Mouse (Mus musculus) urinary bladder, postnatal 25 days (tissue): ENCODE measurements around the gene Fam160b1.

ENCODE experiments used
- DNase-seq: peaks from one replicate; pipeline ENCODE4 v3.0.0; 2022; ENCODE audit warnings: low spot score

Gene Fam160b1

DNA sequence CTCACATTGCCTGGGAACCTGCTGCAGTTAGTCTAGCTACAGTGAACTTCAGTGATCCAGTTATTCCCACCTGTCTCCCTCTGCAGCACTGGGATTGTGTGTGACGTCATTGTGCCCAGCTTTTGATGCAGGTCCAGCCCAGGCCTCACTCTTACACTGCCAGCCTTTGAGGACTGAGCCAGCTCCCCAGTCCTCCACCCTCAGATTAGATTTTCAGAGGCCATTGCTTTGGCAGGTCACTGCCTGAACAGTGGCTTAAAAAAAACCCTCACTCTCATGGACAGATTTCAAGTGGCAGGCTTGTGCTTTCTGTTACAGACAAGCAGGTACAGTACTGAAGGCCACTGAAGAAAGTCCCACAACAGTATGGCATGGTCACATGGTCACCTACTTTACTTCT, 15.8 kb upstream of the Fam160b1 start:
- DNase-seq = no peak

DNA sequence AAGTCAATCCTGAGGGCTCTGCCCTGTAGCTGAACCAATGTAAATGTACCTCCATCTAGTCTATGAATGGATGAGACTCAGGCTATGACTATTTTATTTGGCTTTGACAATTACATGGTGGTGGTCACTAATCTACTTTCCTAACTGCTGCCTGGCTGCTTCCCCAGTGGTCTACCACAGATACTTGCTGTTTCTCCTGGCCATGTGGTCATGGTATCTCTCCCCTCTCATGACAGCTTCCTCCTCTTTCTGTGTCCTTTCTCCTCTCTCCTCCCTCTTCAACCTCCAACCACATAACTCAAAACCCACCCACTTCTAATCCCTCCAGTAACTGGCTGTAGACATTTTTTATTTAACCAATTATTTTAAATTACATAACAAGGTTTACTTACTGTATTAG, 11.4 kb upstream of the Fam160b1 start:
- DNase-seq = no peak

DNA sequence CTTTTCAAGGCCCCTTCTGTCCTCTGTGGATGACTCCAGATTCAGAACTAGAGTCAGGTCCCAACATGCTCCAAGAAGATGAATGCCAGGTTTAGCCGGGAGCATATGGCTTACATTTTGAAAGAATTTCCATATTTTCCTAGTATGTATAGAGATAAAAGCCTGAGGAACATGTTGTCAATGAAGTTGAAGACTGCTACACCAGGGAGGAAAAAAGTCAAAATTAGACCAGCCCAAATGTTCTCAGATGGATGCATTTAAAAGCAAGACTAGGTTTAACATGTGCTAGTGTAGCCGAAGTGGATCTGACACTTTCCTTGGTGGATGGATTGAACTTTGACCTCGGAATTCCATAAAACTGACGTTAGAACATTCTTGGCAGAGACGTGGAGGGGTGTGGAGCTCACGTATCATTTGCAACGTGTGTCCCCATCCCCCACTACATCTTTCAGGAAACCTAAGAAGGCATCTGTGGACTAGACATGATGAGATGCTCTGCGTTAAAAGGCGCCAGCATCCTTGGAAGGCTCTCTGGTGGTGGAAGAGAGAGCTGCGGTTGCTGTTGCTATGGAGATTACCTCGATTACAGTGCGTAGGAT, 8.0 kb upstream of the Fam160b1 start:
- DNase-seq = no peak

DNA sequence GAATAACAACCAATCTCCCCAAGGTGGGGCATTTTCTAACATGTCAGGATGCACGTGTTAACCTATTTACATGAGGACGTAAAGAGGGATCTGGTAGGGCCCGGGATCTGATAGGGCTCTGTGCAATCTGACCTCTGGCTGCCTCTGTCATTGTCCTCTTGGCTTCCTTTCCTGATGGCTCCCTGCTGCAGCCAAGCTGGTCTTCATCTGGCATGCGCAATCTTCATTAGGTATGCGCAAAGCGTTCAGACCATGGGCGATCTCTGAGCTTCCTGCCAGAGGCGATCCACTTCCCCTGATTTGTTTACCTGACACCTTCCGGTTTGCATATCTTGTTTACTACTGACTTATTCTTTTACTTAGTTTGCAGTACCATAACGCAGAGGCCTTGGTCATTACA, 7.3 kb upstream of the Fam160b1 start:
- no peak for DNase-seq

DNA sequence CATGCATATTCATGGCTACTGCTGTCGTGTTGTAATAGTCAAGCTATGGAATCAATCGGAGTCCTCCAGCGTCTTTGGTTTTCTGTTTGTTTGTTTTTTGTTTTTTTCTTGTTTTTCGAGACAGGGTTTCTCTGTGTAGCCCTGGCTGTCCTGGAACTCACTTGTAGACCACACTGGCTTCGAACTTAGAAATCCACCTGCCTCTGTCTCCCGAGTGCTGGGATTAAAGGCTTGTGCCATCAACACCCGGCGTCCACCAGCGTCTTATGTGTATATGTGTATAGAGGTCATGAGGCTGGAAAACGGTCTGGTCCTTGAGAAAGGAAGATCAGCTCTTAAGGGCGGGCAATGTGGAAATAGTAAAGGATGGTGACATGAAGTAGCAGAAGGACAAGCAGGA, 6.4 kb upstream of the Fam160b1 start:
- DNase-seq = no peak

DNA sequence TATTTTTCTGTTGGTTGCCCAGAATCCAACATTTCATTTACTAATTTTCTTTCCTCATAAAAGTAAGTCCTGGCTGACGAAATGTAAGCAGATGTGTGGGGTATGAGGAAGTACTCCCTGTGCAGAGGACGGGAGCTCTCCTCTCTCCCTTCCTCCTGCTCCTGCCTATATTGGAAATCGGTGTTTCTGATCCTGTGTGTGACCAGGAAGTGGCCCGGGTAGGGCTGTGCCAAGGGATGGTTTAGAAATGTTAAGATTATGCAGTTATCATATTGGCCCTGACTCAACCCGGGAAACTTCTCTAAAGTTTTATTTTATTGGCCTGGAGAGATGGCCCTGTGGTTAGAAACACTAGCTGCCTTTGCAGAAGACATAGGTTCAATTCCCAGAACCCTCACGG, 5.8 kb upstream of the Fam160b1 start:
- no peak for DNase-seq

DNA sequence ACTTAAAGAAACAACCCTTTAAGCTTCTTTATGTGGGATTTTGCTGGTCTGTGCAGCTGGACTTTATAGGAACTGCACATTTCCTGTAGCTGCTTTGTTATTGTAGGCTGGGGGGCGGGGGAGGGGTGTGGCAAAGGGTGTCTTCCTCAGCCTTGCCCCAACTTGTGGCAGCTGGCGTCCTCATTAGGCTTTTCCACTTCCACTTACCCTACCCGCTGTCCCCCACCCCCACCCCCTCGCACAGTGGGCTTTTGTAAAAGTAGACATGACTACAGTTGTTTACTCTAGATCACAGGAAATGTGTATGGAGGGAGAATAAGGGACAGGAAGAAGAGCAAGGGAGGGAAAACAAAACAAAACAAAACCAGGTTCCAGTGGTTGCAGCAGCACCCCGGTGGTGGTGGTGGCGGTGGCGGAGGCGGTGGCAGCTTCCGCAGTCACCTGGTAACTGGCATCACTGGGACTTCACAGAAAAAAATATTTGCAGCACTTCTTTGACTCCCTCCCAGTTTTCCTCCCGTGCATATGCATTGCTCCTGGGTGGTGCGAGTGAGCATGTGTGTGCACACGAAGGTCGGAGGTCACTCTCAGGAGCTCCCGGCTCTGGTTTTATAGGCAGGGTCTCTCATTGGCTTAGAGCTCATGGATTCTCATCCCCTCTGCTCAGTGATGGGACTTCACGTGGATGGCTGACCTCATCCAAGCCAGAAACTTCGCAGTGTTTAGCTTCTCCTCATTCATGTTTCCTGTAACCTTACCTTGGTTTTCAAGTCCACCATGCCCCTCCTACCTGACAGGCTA, 4.8 kb upstream of the Fam160b1 start:
- DNase-seq = no peak

DNA sequence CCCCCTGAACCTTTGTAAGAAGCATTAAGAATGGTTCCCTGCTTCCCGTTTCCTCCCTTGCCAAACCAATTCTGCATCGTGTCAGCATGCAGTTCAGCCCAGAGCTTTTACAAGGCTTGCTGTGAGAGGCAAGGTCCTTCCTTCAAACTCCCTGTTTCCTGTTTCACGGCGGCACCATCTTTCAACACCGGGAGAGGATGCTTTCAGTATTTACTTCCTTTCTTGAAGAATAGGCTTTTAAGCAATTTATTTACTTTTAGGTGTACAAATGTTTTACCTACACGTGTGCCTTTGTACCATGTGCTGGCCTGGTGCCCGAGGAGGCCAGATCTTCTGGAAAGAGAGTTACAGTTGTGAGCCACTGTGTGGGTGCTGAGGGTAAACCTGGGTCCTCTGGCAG, 4.2 kb upstream of the Fam160b1 start:
- no peak for DNase-seq

DNA sequence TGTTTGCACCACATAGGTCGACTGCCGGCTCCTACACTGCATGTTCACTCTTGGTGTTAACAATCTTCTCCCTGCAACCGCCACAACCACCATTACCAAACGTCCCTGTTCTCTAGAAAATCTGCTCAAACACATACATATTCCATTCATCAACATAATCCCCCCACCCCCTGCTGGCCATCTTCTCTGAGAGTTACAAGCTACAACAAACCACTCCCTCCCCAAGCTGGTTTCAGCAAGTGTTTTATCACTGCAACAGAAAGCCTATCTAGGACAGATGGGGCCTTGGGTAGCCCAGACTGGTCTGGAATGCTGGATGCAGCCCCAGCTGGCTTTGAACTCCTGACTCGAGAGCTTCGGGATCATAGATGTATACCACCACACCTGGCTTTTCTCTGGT, 3.2 kb upstream of the Fam160b1 start:
- no peak for DNase-seq

DNA sequence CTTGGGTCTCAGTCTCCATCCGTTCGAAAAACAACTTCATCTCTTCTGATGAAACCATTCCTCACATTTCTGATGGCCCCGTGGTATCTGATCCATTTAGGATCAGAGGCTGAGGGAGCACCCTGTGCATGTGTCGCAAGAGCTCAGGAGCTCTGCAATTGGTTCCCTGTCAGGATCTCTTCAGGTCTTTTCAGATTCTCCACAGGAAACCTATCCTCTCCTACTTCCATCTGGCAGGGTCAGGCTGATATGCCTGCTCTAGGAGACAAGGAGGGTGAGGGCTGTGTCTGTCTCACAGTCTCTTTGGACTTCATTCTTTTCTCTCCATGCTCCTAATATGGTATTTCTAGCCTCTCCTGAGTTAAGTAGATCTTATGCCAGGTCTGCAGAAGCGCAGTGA, 2.7 kb upstream of the Fam160b1 start:
- DNase-seq = no peak

DNA sequence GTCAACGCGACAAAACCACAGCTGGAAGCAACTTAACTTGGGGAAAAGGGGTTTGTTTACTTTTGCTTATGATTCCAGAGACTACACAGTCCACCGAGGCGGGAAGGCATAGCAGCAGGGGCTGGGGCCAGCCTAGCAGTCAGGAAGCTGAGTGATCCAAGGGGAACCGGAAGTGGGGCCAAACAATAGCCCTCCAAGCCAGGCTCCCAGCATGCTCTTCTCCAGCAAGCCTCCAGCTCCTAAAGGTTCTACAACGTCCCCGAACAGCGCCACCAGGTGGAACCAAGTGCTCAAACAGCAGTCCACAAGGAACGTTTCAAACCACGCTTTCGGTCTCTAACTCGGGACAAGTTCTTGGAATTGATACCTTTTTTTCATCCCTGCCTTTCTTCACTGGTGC, 2.2 kb upstream of the Fam160b1 start:
- DNase-seq = peak; percentile 31

DNA sequence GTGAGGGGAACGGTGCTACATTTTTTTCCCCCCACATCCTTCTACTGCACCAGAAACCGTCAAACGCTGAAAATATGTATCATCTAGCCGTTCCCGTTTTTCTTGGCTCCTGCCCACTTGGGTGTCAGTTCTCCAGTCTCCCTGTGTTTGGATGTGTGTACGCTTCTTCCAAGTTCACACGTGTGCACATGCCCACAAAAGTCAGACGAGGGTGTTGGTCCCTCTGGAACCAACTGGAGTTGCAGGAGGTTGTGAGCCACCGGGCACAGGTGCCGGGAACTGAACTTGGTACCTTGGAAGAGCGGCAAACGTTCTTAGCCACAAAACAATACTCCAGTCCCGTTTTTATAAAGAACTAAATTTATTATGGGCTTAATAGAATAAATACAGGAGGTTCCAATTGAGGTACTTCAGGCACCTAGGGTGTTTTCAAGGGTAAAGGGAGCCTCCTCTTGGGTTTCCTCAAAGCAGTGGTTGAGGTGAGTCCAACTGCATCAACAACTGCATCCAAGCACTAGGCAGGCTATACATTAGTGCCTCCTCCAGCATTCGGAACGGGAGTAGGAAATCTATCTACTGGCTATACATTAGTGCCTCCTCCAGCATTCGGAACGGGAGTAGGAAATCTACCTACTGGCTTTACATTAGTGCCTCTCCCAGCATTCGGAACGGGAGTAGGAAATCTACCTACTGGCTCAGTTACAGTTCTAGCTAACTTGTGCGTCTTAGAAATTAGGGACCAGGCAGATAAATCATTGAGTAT, 1.5 kb upstream of the Fam160b1 start:
- no peak for DNase-seq

DNA sequence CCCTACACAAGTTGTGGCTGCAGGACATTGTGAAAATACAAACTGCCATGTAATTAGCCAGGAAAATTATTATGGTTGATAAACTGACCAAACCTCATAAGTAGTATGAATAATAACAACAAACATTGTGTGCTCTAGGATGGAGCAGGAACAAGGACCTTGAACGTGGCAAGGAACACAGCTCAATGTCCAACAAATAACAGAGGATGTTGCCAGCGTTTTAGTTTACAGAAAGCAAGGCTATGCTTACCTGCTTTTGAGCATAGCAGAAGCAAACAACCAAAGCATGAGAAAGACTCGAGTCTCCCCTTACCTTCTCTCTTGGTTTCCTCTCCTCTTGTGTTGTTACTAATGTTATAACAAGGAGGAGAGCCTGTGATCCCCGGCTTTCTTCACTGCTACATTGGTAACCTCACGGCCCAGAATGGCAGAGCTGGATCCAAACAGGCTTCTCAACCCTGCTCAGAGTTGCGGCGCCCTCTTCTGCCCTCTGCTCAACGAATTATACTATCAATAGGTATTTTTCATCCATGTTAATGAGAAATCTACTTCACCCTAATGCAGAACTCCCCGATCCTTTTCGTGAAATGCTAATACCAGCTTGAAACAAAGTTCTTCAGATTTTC, 666 bp upstream of the Fam160b1 start:
- no peak for DNase-seq

DNA sequence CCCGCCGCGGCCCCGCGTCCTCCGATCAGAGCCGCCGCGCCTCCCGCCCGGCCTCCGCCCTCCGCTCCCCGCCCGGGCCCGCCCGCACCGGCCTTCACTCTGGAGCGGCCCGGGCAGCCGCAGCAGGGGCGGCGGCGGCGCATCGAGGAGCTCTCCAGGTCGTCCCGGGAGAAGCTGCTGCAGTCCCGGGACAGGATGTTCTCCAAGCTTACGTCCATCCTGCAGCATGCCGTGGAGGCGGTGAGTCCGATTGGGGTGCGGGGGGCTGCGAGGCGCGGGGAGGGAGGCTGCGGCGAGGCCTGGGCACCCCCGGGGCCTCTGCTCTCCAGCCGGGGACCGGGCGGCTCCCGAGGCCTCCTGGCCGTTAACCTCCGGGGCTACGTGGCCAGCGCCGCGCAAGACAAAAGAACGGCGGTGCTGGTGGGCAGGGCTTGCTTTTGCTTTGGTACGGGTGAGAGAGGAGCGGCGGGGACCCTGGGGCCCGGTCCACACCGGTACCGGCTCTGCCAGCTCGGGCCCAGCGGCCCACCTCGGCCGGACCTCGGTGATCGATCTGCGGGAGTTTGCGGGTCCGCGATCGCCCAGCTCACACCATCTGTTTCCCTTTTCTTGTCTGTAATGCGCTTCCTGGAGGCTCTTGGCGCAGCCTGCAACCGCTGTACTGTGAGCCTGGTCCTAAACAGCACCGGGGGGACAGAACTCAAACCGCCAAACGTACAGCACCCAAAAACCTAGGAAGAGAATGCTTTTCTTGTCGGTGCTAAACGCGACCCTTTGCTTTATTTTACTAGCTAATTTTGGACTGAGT, 855 bp downstream of the Fam160b1 start:
- DNase-seq = peak; percentile 37

DNA sequence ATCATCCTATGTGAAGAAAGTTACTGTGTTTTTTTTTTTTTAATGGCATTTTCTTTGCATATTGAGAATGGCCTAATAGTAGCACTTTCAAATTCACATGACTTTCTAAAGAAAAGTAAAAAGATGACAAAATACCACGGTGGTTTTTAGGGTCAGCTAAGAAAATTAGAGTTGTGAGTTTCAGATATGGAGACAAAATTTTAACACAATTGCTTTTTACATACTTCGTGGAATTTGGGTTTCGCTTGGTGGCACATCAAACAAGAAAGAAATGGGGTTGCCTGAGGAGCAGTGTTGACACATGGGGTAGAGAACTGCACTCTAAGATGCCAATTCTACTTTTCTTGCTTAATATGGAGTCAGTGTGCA, 1.4 kb downstream of the Fam160b1 start:
- no peak for DNase-seq

DNA sequence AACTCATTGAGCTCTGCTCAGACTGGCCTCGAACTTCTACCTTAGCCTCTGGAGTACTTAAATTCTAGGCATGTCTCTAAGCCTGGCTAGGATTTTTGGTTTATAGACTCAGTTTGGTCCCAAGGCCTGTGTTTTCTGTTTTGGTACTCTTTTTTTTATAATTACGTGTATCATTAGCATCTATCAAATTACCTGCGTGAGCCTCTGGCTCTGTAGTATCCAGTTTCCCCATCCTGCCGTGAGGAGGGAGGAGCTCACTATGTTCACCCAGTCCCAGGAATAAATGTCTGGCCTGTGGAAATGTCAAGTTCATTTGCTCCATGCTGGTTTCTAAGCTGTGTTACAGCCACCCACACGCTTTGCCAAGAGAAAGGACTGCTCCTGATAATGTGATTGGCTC, 2.1 kb downstream of the Fam160b1 start:
- no peak for DNase-seq

DNA sequence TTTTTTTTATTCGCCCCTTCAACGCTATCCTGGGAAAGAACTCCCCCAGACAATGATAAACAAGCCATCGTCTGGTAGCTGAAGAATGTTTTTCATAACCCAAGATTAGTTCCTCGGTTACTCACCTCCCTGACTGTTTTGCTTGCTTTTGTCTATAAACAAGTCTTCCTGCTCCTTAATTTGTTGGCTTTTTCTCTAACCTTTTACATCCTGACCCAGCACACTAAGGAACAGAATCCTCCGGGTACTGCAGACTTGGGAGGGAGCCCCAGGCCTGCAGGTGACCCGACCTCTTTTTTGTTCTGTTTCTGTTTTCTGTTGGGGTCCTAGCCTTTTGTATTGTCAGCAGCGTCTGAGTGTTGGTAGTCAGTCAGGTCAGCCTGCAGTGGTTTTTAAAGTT, 2.6 kb downstream of the Fam160b1 start:
- DNase-seq = no peak

DNA sequence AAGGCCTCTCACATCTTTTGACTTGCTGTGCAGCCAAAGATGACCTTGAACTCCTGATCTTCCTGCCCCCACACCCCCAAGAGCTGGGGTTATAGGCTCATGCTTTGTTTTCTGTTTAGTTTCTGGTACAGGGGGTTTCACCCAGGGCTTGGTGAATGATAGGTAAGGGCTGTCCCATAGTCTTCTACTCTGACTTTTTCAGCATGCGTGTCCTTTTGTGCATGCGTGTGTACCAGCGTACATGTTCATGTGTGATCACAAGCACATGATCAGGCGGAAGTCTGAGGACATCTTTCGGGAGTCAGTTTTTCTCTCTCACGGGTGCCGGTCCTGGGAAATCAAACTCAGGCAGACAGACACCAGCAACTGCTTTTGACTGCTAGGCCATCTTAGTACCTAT, 3.1 kb downstream of the Fam160b1 start:
- no peak for DNase-seq

DNA sequence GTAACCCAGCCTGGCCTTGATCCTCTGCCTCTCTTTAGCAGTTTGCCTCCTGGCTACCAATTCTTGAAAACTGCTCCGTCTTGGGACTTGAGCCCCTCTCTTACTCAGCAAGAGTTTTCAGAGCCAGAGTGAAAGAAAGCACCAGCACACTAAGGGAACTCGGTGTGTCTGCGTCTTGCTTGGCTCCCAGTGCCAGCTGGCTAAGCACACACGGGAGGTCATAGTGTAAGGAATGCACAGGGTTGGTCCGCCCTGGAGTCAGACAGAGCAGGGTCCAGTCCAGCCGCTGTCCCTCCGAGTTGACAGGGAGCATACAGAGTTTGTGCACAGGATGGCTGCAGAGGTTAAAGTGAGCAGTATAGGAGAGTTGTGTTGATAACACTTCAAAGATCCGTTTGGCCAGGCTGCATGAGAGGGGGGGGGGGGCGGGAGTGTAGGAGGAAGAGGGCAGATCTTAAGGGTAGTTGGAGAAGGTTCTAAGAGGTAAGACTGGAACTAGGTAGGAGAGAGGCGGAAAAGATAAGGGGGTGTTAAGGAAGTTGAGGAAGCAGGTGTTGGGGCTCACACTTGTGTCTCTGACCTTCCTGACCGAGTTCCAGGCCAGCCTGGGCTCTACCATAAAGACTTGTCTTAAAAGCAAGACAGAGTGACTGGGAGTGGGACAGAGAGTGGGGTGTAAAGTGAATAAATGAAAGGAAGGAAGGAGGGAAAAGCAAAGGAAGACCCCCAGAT, 4.6 kb downstream of the Fam160b1 start:
- peak; percentile 32 for DNase-seq

DNA sequence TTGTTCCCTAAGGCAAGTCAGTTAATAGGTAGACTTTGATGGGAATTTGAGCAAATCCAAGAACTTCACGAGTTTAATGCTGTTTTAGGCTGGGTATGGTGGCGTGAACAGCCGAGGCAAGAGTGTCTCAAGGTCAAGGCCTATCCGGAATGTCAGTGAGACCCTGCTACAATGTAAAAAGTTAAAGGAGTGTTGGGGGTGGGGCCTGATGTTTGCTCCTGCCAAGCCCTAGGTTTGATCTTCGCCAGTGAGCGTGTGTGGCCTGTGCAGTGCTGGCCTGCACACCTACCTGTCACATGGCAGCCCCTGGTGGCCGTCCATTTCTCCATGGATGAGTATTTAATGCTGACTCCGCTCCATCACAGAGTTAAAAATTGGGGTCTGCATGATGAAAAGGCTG, 5.5 kb downstream of the Fam160b1 start:
- no peak for DNase-seq

DNA sequence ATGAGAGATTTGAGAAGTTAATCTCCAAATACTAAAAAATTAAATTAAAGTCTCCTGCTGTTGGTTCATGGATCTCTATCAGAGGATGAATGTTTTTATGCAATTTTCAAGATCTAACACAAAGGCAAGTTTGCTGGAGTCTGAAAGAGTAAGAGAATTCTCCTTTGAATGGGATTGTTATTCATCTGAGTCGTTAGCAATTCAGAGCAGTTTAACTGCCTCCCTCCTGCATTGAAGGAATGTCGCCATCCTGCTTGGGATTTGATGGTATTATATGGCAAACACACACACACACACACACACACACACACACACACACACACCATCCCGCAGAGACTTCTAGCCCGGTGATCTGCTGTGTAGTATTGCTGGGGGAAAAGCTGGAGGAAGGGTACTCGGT, 6.1 kb downstream of the Fam160b1 start:
- DNase-seq = no peak
